Mouse (Mus musculus): ENCODE data around the gene Reg3b. TPM values are rescaled to one million over a fixed set of nuclear protein-coding genes. Genes with fewer than 3 reads are reported as not detected.
"Not testable (repeated sequence)": the region's sequence is repeated elsewhere in the genome, so short reads cannot be mapped to it uniquely, and the experiment has no call there.

The Reg3b gene
- 1.1 TPM in 1 of 2 replicates, not detected in the other for polyA plus RNA-seq (2015; fragmentation: Nextera tagmentation; extraction: Ambion mirVana)

GRCm38 (mm10) chr6:78370357-78370756 lies at the start of gene Reg3b:
Reg3b (plus strand) TSS chr6:78370657.
- 96% methylated on average over 2 of the region's 2 CpGs for WGBS
- Histone ChIP-seq H3K4me3 (no peak within 1 kb of the TSS), H3K9ac (no peak within 1 kb of the TSS), H3K4me1 (no peaks in the 10 kb centered on the region), H3K27ac (no peak within 1 kb of the TSS), H3K4me2 (no peak within 1 kb of the TSS), H3K36me3 (replicated peaks) (no peaks in the 10 kb centered on the region), H3K9me3 (no peaks in the 10 kb centered on the region), H3K27me3 (replicated peaks) (no peaks in the 10 kb centered on the region)
- ATAC-seq (replicated peaks), result no peak

DNA sequence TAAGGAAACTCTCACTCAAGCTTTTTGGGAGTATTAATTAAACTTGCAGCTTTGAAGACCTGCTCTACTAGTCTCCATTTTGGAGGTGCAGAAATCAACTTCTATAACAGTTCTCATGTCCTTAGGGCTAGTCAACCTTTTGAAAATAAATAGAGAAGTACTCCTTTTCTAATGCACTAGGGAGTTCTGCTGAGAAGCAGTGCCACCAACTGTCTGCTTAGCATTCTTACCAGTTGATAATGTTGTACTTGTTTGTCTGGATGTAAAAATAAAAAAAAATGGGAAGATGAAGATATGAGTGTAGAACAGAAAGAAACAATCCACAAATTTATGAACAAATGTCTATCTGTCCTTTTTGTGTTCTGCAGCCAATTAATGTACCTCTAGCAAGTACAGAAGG lies 42.7 kb upstream of the Reg3b start:
- ATAC-seq (replicated peaks), result no peak
- no peak overlapping the region for H3K4me3 ChIP-seq
- no peak overlapping the region for H3K9ac ChIP-seq

GRCm38 (mm10) chr6:78329166-78329565 lies 41.3 kb upstream of the Reg3b start:
- no peak overlapping the region for H3K9ac ChIP-seq
- no peaks in the 10 kb centered on the region for H3K36me3 ChIP-seq (replicated peaks)
- ATAC-seq (replicated peaks), result 0 out of 2 replicates have a peak, but pooled peaks have one; percentile 27
- H3K4me1 ChIP-seq, result no peaks in the 10 kb centered on the region
- H3K4me3 ChIP-seq, result no peak overlapping the region
- 56% methylated on average over 2 of the region's 2 CpGs for WGBS
- no peak overlapping the region for H3K4me2 ChIP-seq
- H3K9me3 ChIP-seq, result no peaks in the 10 kb centered on the region
- no peak overlapping the region for H3K27ac ChIP-seq
- H3K27me3 ChIP-seq (replicated peaks), result no peaks in the 10 kb centered on the region

More for the DNA sequence above, 42.7 kb upstream of the Reg3b start:
- H3K27me3 ChIP-seq (replicated peaks), result no peaks in the 10 kb centered on the region
- H3K27ac ChIP-seq, result no peak overlapping the region
- H3K4me2 ChIP-seq, result no peak overlapping the region
- H3K4me1 ChIP-seq, result no peaks in the 10 kb centered on the region
- H3K9me3 ChIP-seq, result no peaks in the 10 kb centered on the region
- H3K36me3 ChIP-seq (replicated peaks), result no peaks in the 10 kb centered on the region

DNA sequence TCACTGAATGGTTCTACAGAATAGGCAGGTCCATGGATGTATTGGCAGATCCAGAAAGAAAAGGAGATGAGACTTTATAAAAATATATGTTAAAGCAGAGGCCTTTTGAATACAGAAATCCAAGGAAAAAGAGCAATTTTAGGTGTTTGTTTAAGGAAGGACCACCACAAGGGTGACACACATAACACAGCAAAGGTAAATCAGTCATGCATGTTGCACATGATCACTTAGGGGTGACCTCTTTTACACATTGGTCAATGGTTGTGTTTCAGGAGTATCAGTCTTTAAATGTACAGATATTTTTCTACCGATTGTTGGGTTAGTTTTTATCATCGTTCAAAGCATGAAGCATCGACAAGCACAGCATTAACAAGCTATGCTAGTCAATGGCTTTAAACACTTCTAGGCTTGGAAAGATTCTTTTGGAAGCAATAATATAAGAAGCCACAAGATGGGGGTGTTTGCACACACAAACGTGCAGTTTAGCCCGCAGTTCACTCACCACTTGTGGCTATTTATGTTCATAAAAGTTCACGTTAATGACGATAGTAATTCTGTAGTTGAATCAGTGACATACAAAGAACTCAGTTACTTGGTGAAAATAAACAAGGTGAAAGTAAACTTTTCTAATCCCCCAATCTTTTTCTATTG lies 38.4 kb upstream of the Reg3b start:
- Histone ChIP-seq H3K9ac (no peak overlapping the region), H3K4me3 (no peak overlapping the region), H3K27me3 (replicated peaks) (no peaks in the 10 kb centered on the region), H3K9me3 (no peaks in the 10 kb centered on the region), H3K36me3 (replicated peaks) (no peaks in the 10 kb centered on the region), H3K27ac (no peak overlapping the region), H3K4me1 (no peaks in the 10 kb centered on the region), H3K4me2 (no peak overlapping the region)
- 32% methylated on average over 7 of the region's 7 CpGs for WGBS
- peak; percentile 87 for ATAC-seq (replicated peaks)

DNA sequence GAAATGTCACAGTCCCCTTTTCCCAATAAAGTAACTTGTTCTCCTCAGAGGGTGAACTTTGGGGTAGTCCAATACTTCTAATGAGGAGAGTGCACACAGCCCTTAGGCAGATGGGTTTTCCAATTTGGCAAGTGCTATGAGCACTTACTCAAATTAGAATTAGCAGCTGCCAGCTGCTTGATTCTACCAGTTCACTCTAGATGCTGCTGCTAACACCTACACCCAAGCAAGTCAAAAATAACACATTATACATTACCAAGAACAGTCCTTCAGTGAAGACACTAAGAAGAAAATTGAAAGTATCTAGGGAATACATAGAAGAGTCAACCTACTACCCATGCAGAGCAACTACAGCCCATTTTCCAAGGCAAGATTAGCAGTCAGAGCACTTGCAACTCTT lies 30.2 kb upstream of the Reg3b start:
- no peaks in the 10 kb centered on the region for H3K27me3 ChIP-seq (replicated peaks)
- H3K9me3 ChIP-seq, result no peaks in the 10 kb centered on the region
- no peak overlapping the region for H3K9ac ChIP-seq
- no peaks in the 10 kb centered on the region for H3K4me1 ChIP-seq
- H3K36me3 ChIP-seq (replicated peaks), result no peaks in the 10 kb centered on the region
- no peak for ATAC-seq (replicated peaks)
- H3K27ac ChIP-seq, result no peak overlapping the region
- no peak overlapping the region for H3K4me2 ChIP-seq
- no peak overlapping the region for H3K4me3 ChIP-seq

DNA sequence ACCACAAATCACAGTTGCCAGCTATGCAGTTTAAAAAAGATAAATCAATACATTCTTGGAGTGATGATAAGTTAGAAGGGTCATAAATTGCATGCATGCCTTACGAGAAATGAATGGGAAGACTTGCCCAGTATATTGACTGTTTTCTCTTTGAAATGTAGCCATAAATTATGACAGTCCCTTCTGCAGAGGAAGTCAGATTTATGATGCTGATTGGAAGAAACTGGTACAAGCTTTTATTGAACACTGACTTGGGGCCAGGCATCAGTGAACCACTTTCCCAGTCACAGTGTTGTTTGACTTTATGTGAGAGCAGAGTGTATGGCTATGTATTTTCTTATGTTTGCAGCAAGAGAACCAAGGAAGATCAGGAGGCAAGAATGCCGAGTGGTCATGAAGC lies 28.8 kb upstream of the Reg3b start:
- Histone ChIP-seq H3K9ac (no peak overlapping the region), H3K4me3 (no peak overlapping the region), H3K27me3 (replicated peaks) (no peaks in the 10 kb centered on the region), H3K9me3 (no peaks in the 10 kb centered on the region), H3K4me2 (no peak overlapping the region), H3K4me1 (no peaks in the 10 kb centered on the region), H3K36me3 (replicated peaks) (no peaks in the 10 kb centered on the region), H3K27ac (no peak overlapping the region)
- ATAC-seq (replicated peaks), result no peak
- 82% methylated on average over 2 of the region's 2 CpGs for WGBS

- H3K9ac ChIP-seq, result no peak overlapping the region
- WGBS, result 70% methylated on average over 2 of the region's 2 CpGs
These were observed 8.4 kb upstream of the Reg3b start for GRCm38 (mm10) chr6:78361971-78362563.

DNA sequence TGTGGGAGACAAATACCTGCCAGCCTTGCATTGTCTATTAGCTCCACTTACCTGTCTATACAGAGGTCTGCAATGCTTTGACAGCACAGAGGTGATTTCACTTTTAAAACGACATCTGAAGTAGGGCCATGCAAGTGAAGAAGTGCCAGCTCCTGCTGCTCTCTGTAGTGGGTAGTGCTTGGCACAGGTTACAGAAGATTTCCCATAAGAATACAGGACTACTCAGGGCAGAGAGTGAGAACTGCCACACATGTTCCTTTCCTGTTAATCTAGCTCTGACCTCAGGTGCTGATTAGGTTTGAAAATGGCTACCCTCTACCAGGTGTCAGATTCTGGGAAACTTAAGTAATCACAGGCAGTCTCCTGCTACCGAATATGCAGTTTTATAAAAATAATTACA lies 8.3 kb downstream of the Reg3b start, which contains the start of gene Reg3d:
TSS of gene Reg3d (minus strand) at position 101 of the 400 bp plus-strand sequence.
- ATAC-seq (replicated peaks), result no peak
- WGBS, result 75% methylated on average over 2 of the region's 2 CpGs
- Histone ChIP-seq H3K9ac (no peak within 1 kb of the TSS), H3K4me3 (no peak within 1 kb of the TSS), H3K27me3 (replicated peaks) (no peaks in the 10 kb centered on the region), H3K27ac (no peak within 1 kb of the TSS), H3K4me1 (no peaks in the 10 kb centered on the region), H3K4me2 (no peak within 1 kb of the TSS), H3K36me3 (replicated peaks) (no peaks in the 10 kb centered on the region), H3K9me3 (no peaks in the 10 kb centered on the region)

More at GRCm38 (mm10) chr6:78361971-78362563, 8.4 kb upstream of the Reg3b start:
- no peak overlapping the region for H3K4me2 ChIP-seq
- no peak overlapping the region for H3K27ac ChIP-seq
- no peaks in the 10 kb centered on the region for H3K9me3 ChIP-seq
- H3K36me3 ChIP-seq (replicated peaks), result no peaks in the 10 kb centered on the region
- H3K4me1 ChIP-seq, result no peaks in the 10 kb centered on the region
- no peaks in the 10 kb centered on the region for H3K27me3 ChIP-seq (replicated peaks)
- no peak overlapping the region for H3K4me3 ChIP-seq
- ATAC-seq (replicated peaks), result no peak

DNA sequence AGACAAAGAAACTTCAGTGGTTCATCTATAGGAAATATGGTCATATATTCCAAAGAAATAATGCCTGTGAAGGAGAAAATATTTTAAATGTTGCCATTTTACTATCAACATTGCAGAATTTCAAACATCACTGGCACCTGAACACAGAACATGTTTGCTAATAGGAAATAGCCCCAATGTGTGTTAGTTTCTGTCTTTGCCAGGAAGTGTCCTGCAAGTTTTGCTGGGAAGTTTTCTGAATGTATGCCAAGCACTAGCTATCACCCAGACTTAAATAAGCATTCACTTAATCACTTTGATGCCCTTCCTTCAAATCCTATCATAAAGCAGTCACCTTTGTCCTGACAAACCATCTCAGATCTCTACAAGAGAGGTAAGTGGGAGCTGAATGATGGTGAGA lies 10.0 kb downstream of the Reg3b start, which contains the start of gene Reg3a:
TSS of gene Reg3a (plus strand) at position 301 of the 400 bp plus-strand sequence.
- H3K4me1 ChIP-seq, result no peaks in the 10 kb centered on the region
- no peaks in the 10 kb centered on the region for H3K9me3 ChIP-seq
- no peak within 1 kb of the TSS for H3K4me2 ChIP-seq
- ATAC-seq (replicated peaks), result no peak
- H3K9ac ChIP-seq, result no peak within 1 kb of the TSS
- H3K27me3 ChIP-seq (replicated peaks), result no peaks in the 10 kb centered on the region
- H3K27ac ChIP-seq, result no peak within 1 kb of the TSS
- H3K36me3 ChIP-seq (replicated peaks), result no peaks in the 10 kb centered on the region
- H3K4me3 ChIP-seq, result no peak within 1 kb of the TSS

GRCm38 (mm10) chr6:78385609-78386008 lies 15.2 kb downstream of the Reg3b start:
- Histone ChIP-seq H3K27ac (no peak overlapping the region), H3K4me2 (no peak overlapping the region), H3K4me3 (no peak overlapping the region), H3K4me1 (0 out of 2 replicates have a peak, but pooled peaks cover 5% of the 10 kb centered on the region), H3K9ac (no peak overlapping the region), H3K36me3 (replicated peaks) (no peaks in the 10 kb centered on the region), H3K9me3 (no peaks in the 10 kb centered on the region), H3K27me3 (replicated peaks) (no peaks in the 10 kb centered on the region)
- WGBS, result 67% methylated on average over 3 of the region's 3 CpGs
- no peak for ATAC-seq (replicated peaks)

GRCm38 (mm10) chr6:78395323-78395722 lies 24.9 kb downstream of the Reg3b start, which contains the start of gene Reg2:
Reg2 (plus strand) TSS chr6:78395623.
- not testable (repeated sequence) for H3K9me3 ChIP-seq; ATAC-seq (replicated peaks); H3K4me1 ChIP-seq; H3K4me2 ChIP-seq; H3K27ac ChIP-seq; H3K27me3 ChIP-seq (replicated peaks); H3K4me3 ChIP-seq; H3K9ac ChIP-seq; H3K36me3 ChIP-seq (replicated peaks)
- WGBS, result 83% methylated on average over 5 of the region's 17 CpGs

- not testable (repeated sequence) for H3K4me1 ChIP-seq; H3K4me3 ChIP-seq; H3K36me3 ChIP-seq (replicated peaks); H3K27ac ChIP-seq; H3K4me2 ChIP-seq; H3K9me3 ChIP-seq; ATAC-seq (replicated peaks); H3K9ac ChIP-seq; H3K27me3 ChIP-seq (replicated peaks)
These were observed 52.0 kb downstream of the Reg3b start, which contains the start of gene Reg1 for GRCm38 (mm10) chr6:78422411-78422810. Reg1 (plus strand) TSS chr6:78422711.
